Mouse (Mus musculus): ENCODE measurements at regions not wholly inside any gene's neighbourhood (a gene's known extent, or its start where the extent isn't known, plus 50 kb on each side); places are given as distances from the start of the nearest gene placed in this dataset.

DNA sequence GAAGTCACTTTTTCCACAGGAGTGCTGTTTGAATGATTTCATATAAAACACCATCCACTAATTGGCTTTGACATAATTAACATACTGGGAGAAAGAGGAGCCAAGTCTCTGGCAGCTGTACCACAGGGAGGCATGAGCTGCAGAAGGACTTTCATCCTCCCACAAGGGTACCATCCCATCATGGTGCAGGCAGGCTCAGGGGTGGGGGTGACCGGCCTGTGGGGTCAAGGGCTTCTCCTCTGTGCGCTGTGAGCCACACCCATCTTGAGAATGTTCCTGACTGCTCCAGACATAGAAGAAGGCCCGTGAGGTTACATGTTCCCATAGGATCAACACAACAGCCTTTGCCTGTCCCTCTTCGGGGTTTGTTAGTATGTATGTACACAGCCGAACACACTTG, 317.4 kb upstream of the Id4 start:
- TF ChIP-seq CTCF (IDR thresholded peaks at IDR 0.05; ENCODE audit: extremely low read depth, insufficient read length, insufficient replicate concordance, low read depth, low read length) (no peak), POLR2A (IDR thresholded peaks at IDR 0.05; ENCODE audit: low read depth, low read length) (no peak)

Measured in small intestine, adult 2 months (tissue).